Comparison of ENCODE assay signal across 12 mouse cellular contexts in the genomic region with DNA sequence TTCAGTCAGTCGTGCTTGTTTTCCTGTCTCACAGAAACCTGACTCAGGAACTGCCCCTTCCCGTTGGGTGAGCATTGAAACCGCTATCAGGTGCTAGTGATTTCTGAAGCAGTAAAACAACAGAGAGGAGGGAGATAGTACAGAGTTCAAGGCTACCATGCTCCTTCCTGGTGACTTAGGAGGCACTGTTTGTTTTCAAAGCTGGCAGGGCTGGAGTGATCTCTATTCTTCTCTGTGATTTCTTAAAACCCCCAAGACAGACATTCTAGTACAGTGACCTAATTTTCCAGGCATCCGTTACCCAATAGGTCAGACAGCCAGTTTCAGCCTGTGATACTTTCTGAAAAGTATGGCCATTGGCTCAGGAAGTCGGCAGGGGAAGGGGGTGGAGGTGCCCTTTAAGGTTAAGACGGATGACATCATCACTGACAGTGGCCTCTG. TPM values are rescaled to one million over a fixed set of nuclear protein-coding genes. Genes with fewer than 3 reads are reported as not detected.
DNase-seq lines count a peak whose midpoint lies in the region; ATAC-seq and TF ChIP-seq lines count a peak whose summit lies in the region.
"Had no signal": no experiment of that assay in that cellular context is flagged by ENCODE, and none has a peak within 500 bp of the region (broad histone marks: within the 10 kb centered on the region; RNA-seq: fewer than 3 reads in every experiment).

No protein-coding gene starts in this region.

- peak; percentile 46 for DNase-seq in kidney, postnatal 0 days (ENCODE audit: low spot score)
- DNase-seq in kidney, adult 11 months = no peak
- DNase-seq in embryo, embryonic 9.5 days (ENCODE audit: extremely low spot score) = peak; percentile 10
- peak; percentile 3 for DNase-seq in liver
- DNase-seq in splenic B cell, adult 2 months (ENCODE audit: low read depth, low spot score) = peak; percentile 12
- DNase-seq in midbrain, embryonic 14.5 days = no peak
- no peak for DNase-seq in cerebellum, postnatal 25 days
- DNase-seq: spleen, adult 18-20 months; thymus, postnatal 25 days had no signal

- no peak for TF ChIP-seq CTCF in kidney, postnatal 0 days (IDR thresholded peaks at IDR 0.05; ENCODE audit: low read depth)

- 24% methylated on average over 6 of the region's 6 CpGs for WGBS in kidney, postnatal 0 days
- 59% methylated on average over 6 of the region's 6 CpGs for WGBS in midbrain, embryonic 14.5 days
- WGBS in hindbrain, embryonic 12.5 days = 55% methylated on average over 6 of the region's 6 CpGs

- no peaks in the 10 kb centered on the region for H3K4me1 ChIP-seq in kidney, postnatal 0 days (replicated peaks; ENCODE audit: insufficient read depth, low read length)
- no peaks in the 10 kb centered on the region for H3K4me1 ChIP-seq in midbrain, embryonic 14.5 days (ENCODE audit: control insufficient read depth, insufficient read depth, low read length)
- no peaks in the 10 kb centered on the region for H3K4me1 ChIP-seq in hindbrain, embryonic 12.5 days
- H3K4me1 ChIP-seq: embryonic facial prominence, embryonic 15.5 days; neural tube, embryonic 12.5 days had no signal

- no peak overlapping the region for H3K27ac ChIP-seq in kidney, postnatal 0 days
- H3K27ac ChIP-seq in midbrain, embryonic 14.5 days (replicated peaks; ENCODE audit: low read depth, low read length) = no peak overlapping the region
- H3K27ac ChIP-seq in hindbrain, embryonic 12.5 days = no peak overlapping the region
- H3K27ac ChIP-seq: embryonic facial prominence, embryonic 15.5 days; neural tube, embryonic 12.5 days had no signal

- H3K9ac ChIP-seq in kidney, postnatal 0 days (ENCODE audit: low read depth, low read length) = no peak overlapping the region
- H3K9ac ChIP-seq in midbrain, embryonic 14.5 days (replicated peaks; ENCODE audit: low read length) = no peak overlapping the region
- no peak overlapping the region for H3K9ac ChIP-seq in hindbrain, embryonic 12.5 days
- H3K9ac ChIP-seq: embryonic facial prominence, embryonic 15.5 days; neural tube, embryonic 12.5 days had no signal

- H3K9me3 ChIP-seq in kidney, postnatal 0 days (replicated peaks; ENCODE audit: low read length) = no peaks in the 10 kb centered on the region
- H3K9me3 ChIP-seq in midbrain, embryonic 14.5 days (ENCODE audit: control insufficient read depth, low read length) = no peaks in the 10 kb centered on the region
- H3K9me3 ChIP-seq in hindbrain, embryonic 12.5 days (replicated peaks) = no peaks in the 10 kb centered on the region
- H3K9me3 ChIP-seq: embryonic facial prominence, embryonic 15.5 days; neural tube, embryonic 12.5 days had no signal

- ATAC-seq in kidney, postnatal 0 days (replicated peaks; ENCODE audit: low FRiP score, low read depth) = no peak
- no peak for ATAC-seq in midbrain, embryonic 14.5 days (ENCODE audit: low FRiP score, low TSS enrichment)
- no peak for ATAC-seq in hindbrain, embryonic 12.5 days (ENCODE audit: low FRiP score)

- no peaks in the 10 kb centered on the region for H3K36me3 ChIP-seq in kidney, postnatal 0 days (ENCODE audit: insufficient read depth, low read length)
- no peaks in the 10 kb centered on the region for H3K36me3 ChIP-seq in splenic B cell, adult 2 months (ENCODE audit: control insufficient read depth, insufficient read depth, low read length, poor library complexity, severe bottlenecking)
- no peaks in the 10 kb centered on the region for H3K36me3 ChIP-seq in midbrain, embryonic 14.5 days (ENCODE audit: control insufficient read depth, insufficient read depth, low read length)
- H3K36me3 ChIP-seq in hindbrain, embryonic 12.5 days = no peaks in the 10 kb centered on the region
- H3K36me3 ChIP-seq: embryonic facial prominence, embryonic 15.5 days; neural tube, embryonic 12.5 days had no signal

- no peak overlapping the region for H3K4me2 ChIP-seq in kidney, postnatal 0 days (ENCODE audit: low read length)
- H3K4me2 ChIP-seq in midbrain, embryonic 14.5 days (ENCODE audit: low read length) = no peak overlapping the region
- no peak overlapping the region for H3K4me2 ChIP-seq in hindbrain, embryonic 12.5 days (replicated peaks)
- H3K4me2 ChIP-seq: embryonic facial prominence, embryonic 15.5 days; neural tube, embryonic 12.5 days had no signal

- no peaks in the 10 kb centered on the region for H3K27me3 ChIP-seq in kidney, postnatal 0 days (ENCODE audit: insufficient read depth, low read length)
- no peaks in the 10 kb centered on the region; the same call in 1 of the 2 replicates for H3K27me3 ChIP-seq in splenic B cell, adult 2 months (ENCODE audit: control insufficient read depth, insufficient read depth, low read length, poor library complexity, severe bottlenecking)
- no peaks in the 10 kb centered on the region for H3K27me3 ChIP-seq in midbrain, embryonic 14.5 days (ENCODE audit: control insufficient read depth, insufficient read depth, low read length)
- no peaks in the 10 kb centered on the region for H3K27me3 ChIP-seq in hindbrain, embryonic 12.5 days
- H3K27me3 ChIP-seq: embryonic facial prominence, embryonic 15.5 days; neural tube, embryonic 12.5 days had no signal

- no peak overlapping the region for H3K4me3 ChIP-seq in kidney, postnatal 0 days (replicated peaks; ENCODE audit: low read depth, low read length)
- H3K4me3 ChIP-seq in midbrain, embryonic 14.5 days (replicated peaks; ENCODE audit: low read depth, low read length) = no peak overlapping the region
- no peak overlapping the region for H3K4me3 ChIP-seq in hindbrain, embryonic 12.5 days
- H3K4me3 ChIP-seq: embryonic facial prominence, embryonic 15.5 days; neural tube, embryonic 12.5 days had no signal

RNA-seq across cellular contexts. Expression of a gene that starts 25.1 kb away (rescaled TPM):
- 18.8 and 21.4 TPM in 2 replicates for polyA plus RNA-seq in kidney, postnatal 0 days (2015; fragmentation: Nextera tagmentation; extraction: Ambion mirVana)
- 0.53 and 0.87 TPM in 2 replicates for polyA plus RNA-seq in midbrain, embryonic 14.5 days (2014; fragmentation: Nextera tagmentation; extraction: Ambion mirVana)
- polyA plus RNA-seq in hindbrain, embryonic 12.5 days (2016; fragmentation: Nextera tagmentation; extraction: Ambion mirVana) = 0.35 and 0.38 TPM in 2 replicates

Comparison
In these comparisons a context has a peak if more than half of its experiments do, and no peak if none do; other contexts are left out.
1. DNase-seq: peak in kidney, postnatal 0 days (single experiment), embryo, embryonic 9.5 days (single experiment), liver (single experiment) and splenic B cell, adult 2 months (single experiment); none in kidney, adult 11 months (single experiment), midbrain, embryonic 14.5 days (single experiment) and cerebellum, postnatal 25 days (0 of 2).
2. RNA of a gene that starts 25.1 kb away (polyA plus RNA-seq): 18.8 to 21.4 TPM in kidney, postnatal 0 days; 0.53 to 0.87 TPM in midbrain, embryonic 14.5 days and 0.35 to 0.38 TPM in hindbrain, embryonic 12.5 days; every median in the first group is over 10 times any median in the second.